Mouse (Mus musculus) forebrain, postnatal 0 days (tissue): Measurements from ENCODE around the gene Acta1. TPM values are rescaled to one million over a fixed set of nuclear protein-coding genes. Genes with fewer than 3 reads are reported as not detected.

Experiments
- ATAC-seq: fragments of 200-750 bp; cut with Nextera tagmentation; 2 replicates; pipeline ENCODE4 v1.8.0; 2017; ENCODE audit warnings: mild to moderate bottlenecking, moderate library complexity
- DNase-seq: peaks from one replicate; pipeline ENCODE4 v3.0.0-alpha.2; 2015
- H3K27ac ChIP-seq: fragments of 300-500 bp; sonication (generic); 2 replicates; pipeline ENCODE4 v1.5.1; 2014; ENCODE audit warnings: low read depth, mild to moderate bottlenecking, antibody characterized with exemption, low read length, moderate library complexity, mixed read lengths
- H3K27me3 ChIP-seq: fragments of 300-500 bp; sonication (generic); 2 replicates; pipeline ENCODE4 v1.6.1; 2014; ENCODE audit warnings: mild to moderate bottlenecking, low read length, mixed read lengths; ENCODE audit not compliant: insufficient read depth
- H3K36me3 ChIP-seq: fragments of 300-500 bp; sonication (generic); 2 replicates; pipeline ENCODE4 v1.6.1; 2014; ENCODE audit warnings: mild to moderate bottlenecking, moderate library complexity; ENCODE audit not compliant: insufficient read depth
- H3K4me1 ChIP-seq: fragments of 300-500 bp; sonication (generic); 2 replicates; pipeline ENCODE4 v1.6.1; 2014; ENCODE audit warnings: antibody characterized with exemption; ENCODE audit not compliant: insufficient read depth
- H3K4me2 ChIP-seq: fragments of 300-500 bp; sonication (generic); 2 replicates; pipeline ENCODE4 v1.6.1; 2014; ENCODE audit warnings: low read depth, mild to moderate bottlenecking, moderate library complexity
- H3K4me3 ChIP-seq: fragments of 300-500 bp; sonication (generic); 2 replicates; pipeline ENCODE4 v1.5.1; 2014; ENCODE audit warnings: low read depth, low read length, mixed read lengths
- H3K9ac ChIP-seq: fragments of 300-500 bp; sonication (generic); 2 replicates; pipeline ENCODE4 v1.6.1; 2014; ENCODE audit warnings: mild to moderate bottlenecking
- H3K9me3 ChIP-seq: fragments of 300-500 bp; sonication (generic); 2 replicates; pipeline ENCODE4 v1.6.1; 2016; ENCODE audit warnings: low read length
- CTCF ChIP-seq: sonication (generic); IDR thresholded peaks from 2 replicates; pipeline ENCODE4 v1.5.1; 2016; ENCODE audit warnings: antibody characterized with exemption, control low read depth, low read depth
- WGBS: fragments of 180-500 bp; shearing (Covaris S2); extraction: QIAGEN DNeasy Blood & Tissue Kit; methylation state at CpG from one replicate; pipeline ENCODE4 v1.1.7; 2014; 5-methylcytosine and 5-hydroxymethylcytosine counted together
- polyA plus RNA-seq: library from polyadenylated mRNA; unstranded; fragments of >200 nt; fragmentation: Nextera tagmentation; extraction: Ambion mirVana; gene quantifications from 2 replicates; pipeline ENCODE4 v1.2.1, GENCODE M21; 2015
- total RNA-seq: library from RNA; depleted of rRNA; stranded (reverse); fragments of >200 nt; gene quantifications from 2 replicates; pipeline ENCODE4 v1.2.3, GENCODE M21; 2014

The Acta1 gene
- total and polyA plus RNA-seq, 2 experiments from 2014 or later = 10.5 to 20.4 TPM

DNA sequence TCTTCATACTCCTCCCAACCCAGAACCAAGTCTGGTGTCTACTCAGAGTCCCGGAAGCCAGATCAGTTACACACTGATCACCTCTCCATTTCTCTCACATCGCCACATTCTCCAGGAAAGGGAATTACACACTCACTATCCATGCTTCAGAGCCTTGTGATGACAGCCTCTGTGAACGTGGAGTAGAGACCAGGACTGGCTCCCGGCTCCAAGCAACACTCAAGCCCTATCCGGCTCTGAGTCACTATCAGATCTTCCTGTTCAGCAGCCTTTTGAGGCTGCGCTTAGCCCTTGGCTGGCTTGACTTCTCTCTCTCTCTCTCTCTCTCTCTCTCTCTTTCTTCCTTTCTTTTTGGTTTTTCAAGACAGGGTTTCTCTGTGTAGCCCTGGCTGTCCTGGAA lies 21.2 kb downstream of the Acta1 start:
- H3K27me3 ChIP-seq = no peaks in the 10 kb centered on the region
- H3K9ac ChIP-seq = no peak overlapping the region
- no peak overlapping the region for H3K27ac ChIP-seq
- no peak overlapping the region for H3K4me3 ChIP-seq
- no peaks in the 10 kb centered on the region for H3K36me3 ChIP-seq
- no peak for TF ChIP-seq CTCF
- no peaks in the 10 kb centered on the region for H3K9me3 ChIP-seq
- no peak for ATAC-seq
- no peaks in the 10 kb centered on the region for H3K4me1 ChIP-seq
- no peak for DNase-seq
- WGBS = 81% methylated on average over 6 of the region's 6 CpGs
- H3K4me2 ChIP-seq = no peak overlapping the region

DNA sequence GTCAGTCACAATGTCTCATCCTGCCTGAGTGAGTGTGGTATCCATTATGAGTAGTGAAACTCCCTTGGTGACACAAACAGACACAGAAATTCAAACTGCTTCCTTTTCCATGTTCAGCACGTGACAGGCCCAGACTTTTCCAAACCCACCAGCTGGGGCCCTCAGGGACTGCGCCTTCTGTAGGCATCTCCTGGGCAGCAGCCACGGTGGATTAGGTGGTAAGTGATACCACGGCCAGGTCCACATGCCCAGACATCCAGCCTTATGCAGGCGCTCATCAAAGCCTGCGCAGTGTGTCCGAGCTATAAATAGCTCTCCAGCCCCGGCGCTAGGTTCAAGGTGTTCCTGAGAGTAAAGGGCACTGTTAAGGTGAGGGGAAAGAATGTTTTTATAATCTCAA lies 22.5 kb downstream of the Acta1 start:
- Histone ChIP-seq H3K4me3 (no peak overlapping the region), H3K27me3 (no peaks in the 10 kb centered on the region), H3K36me3 (no peaks in the 10 kb centered on the region), H3K4me2 (no peak overlapping the region), H3K9me3 (no peaks in the 10 kb centered on the region), H3K4me1 (no peaks in the 10 kb centered on the region), H3K27ac (no peak overlapping the region), H3K9ac (no peak overlapping the region)
- DNase-seq (no peak), ATAC-seq (no peak)
- WGBS = 79% methylated on average over 9 of the region's 9 CpGs
- TF ChIP-seq CTCF = no peak

GRCm38 (mm10) chr8:123866971-123867370 lies 27.6 kb downstream of the Acta1 start:
- WGBS = 19% methylated on average over 5 of the region's 5 CpGs

GRCm38 (mm10) chr8:123865786-123866185 lies 28.8 kb downstream of the Acta1 start:
- TF ChIP-seq CTCF = no peak
- WGBS = 87% methylated on average over 7 of the region's 7 CpGs
- Histone ChIP-seq H3K9me3 (no peaks in the 10 kb centered on the region), H3K4me1 (no peaks in the 10 kb centered on the region; the same call in 1 of the 2 replicates), H3K36me3 (no peaks in the 10 kb centered on the region), H3K4me3 (no peak overlapping the region), H3K4me2 (no peak overlapping the region), H3K27me3 (no peaks in the 10 kb centered on the region; the same call in 1 of the 2 replicates), H3K9ac (no peak overlapping the region), H3K27ac (no peak overlapping the region)
- no peak for DNase-seq
- no peak for ATAC-seq

More at GRCm38 (mm10) chr8:123866971-123867370, 27.6 kb downstream of the Acta1 start:
- Histone ChIP-seq H3K4me1 (no peaks in the 10 kb centered on the region; the same call in 1 of the 2 replicates), H3K4me2 (no peak overlapping the region), H3K4me3 (no peak overlapping the region), H3K9ac (no peak overlapping the region), H3K9me3 (no peaks in the 10 kb centered on the region), H3K27me3 (no peaks in the 10 kb centered on the region), H3K36me3 (no peaks in the 10 kb centered on the region), H3K27ac (no peak overlapping the region)
- DNase-seq (no peak), ATAC-seq (peak; percentile 66)
- TF ChIP-seq CTCF = no peak

DNA sequence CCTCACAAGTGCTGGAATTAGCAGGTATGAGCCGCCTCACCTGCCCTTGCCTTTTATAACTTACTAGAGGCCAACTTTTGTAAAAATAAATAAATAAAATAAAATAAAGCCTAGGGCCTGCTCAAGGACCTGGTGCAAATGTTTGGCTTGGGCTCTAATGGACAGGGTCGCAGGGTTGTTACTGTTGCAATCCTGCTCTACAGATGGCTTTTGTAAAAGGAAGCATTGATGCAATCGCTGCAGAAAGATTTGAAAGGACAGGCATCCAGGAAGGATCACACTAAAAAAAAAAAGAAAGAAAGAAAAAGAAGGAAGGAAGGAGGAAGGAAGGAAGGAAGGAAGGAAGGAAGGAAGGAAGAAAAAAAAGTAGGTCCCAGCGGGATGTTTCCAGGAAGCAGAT lies 34.2 kb downstream of the Acta1 start:
- peak overlapping the region; percentile 90 for H3K4me3 ChIP-seq
- ATAC-seq (no peak), DNase-seq (no peak)
- no peak overlapping the region for H3K27ac ChIP-seq
- 77% methylated on average over 4 of the region's 4 CpGs for WGBS
- no peaks in the 10 kb centered on the region for H3K9me3 ChIP-seq
- H3K27me3 ChIP-seq = no peaks in the 10 kb centered on the region; the same call in 1 of the 2 replicates
- peaks cover 8% of the 10 kb centered on the region; the same call in 1 of the 2 replicates for H3K4me1 ChIP-seq
- H3K36me3 ChIP-seq = no peaks in the 10 kb centered on the region
- H3K9ac ChIP-seq = peak overlapping the region; percentile 63
- TF ChIP-seq CTCF = no peak
- H3K4me2 ChIP-seq = peak overlapping the region; percentile 84

DNA sequence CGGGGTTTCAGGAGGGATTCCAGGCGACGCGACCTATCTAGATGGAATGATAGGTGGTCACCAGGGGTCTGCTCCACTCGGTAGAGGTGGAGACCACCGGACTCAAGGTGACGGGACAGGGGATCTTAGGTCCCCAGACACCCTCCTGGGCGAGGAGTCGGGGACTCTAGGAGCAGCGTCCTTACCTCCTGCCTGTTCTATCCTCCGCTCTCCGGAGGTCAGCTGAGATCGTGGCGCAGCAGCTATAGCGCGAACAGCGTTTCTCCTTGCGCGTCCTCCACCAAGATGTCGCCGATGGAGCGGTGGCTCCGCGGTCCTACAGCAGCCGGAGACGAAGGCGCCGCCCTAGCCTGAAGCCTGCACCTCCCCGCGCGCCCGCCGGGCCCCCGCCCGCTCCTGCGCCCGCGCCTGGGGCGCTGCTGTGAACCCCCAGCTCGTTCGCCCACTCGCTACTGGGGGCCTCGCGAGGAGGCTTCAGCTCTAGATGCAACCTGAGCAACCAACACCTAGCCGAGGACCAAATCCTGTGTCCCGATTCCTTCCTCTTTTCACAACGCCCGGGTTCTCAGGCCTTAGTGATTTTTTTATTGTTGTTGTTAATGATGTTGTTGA lies 34.8 kb downstream of the Acta1 start, which contains the start of gene Ccsap:
Ccsap (minus strand) TSS at position 562 of the 612 bp plus-strand sequence.
- peaks cover 8% of the 10 kb centered on the region; the same call in 1 of the 2 replicates for H3K4me1 ChIP-seq
- no peaks in the 10 kb centered on the region for H3K9me3 ChIP-seq
- H3K4me2 ChIP-seq = peak within 1 kb of the TSS; percentile 84
- no peaks in the 10 kb centered on the region for H3K36me3 ChIP-seq
- H3K27me3 ChIP-seq = no peaks in the 10 kb centered on the region; the same call in 1 of the 2 replicates
- ATAC-seq (peak; percentile 70), DNase-seq (no peak)
- H3K27ac ChIP-seq = peak within 1 kb of the TSS; percentile 82
- peak within 1 kb of the TSS; percentile 63 for H3K9ac ChIP-seq
- peak within 1 kb of the TSS; percentile 90 for H3K4me3 ChIP-seq
- TF ChIP-seq CTCF = no peak
- WGBS = 2% methylated on average over 48 of the region's 48 CpGs

DNA sequence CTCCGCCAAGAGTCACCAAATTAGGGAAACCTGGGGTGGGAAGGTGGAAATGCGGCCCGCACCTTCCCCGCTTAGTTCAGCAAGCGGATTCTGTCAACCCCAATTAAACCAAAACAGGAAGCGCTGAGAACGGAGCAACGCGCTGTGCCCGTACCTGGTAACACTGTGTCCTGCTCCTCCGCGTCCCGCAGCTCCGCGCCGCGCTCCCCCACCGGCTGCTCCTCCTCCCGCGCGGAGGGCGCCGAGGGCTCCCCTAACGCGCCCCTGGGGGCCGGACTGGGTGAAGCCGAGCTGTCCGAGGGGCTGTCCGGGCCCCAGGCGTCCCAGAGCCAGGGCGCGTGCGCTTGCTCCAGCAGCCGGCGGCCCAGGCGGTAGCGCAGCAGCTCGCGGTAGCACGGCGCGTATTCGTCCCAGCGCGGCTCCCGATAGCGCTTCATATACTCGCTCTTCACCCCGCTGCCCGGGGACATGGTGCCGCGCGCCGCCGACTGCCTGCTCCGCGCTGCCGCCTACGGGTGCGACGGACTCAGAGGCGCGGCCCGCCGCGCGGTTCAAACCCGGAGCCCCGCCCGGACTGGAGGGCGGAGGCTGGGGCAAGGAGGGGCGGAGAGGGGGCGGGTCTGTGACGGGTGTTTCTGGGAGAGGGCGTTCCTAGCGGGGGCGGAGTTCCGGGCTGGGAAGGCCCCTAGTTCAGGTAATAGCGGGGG lies 35.5 kb downstream of the Acta1 start:
- Histone ChIP-seq H3K4me2 (peak overlapping the region; percentile 84), H3K4me3 (peak overlapping the region; percentile 90), H3K27me3 (no peaks in the 10 kb centered on the region; the same call in 1 of the 2 replicates), H3K9me3 (no peaks in the 10 kb centered on the region), H3K4me1 (peaks cover 8% of the 10 kb centered on the region; the same call in 1 of the 2 replicates), H3K36me3 (no peaks in the 10 kb centered on the region), H3K27ac (peak overlapping the region; percentile 82), H3K9ac (peak overlapping the region; percentile 63)
- TF ChIP-seq CTCF = peak; percentile 61
- ATAC-seq = peak; percentile 95
- 3% methylated on average over 70 of the region's 79 CpGs for WGBS
- DNase-seq = peak; percentile 94
